Mouse (Mus musculus): ENCODE data around the gene Tmem101.
A peak's percentile ranks its signal among the peaks of the same experiment; 100 is the strongest.

Gene Tmem101

GRCm38 (mm10) chr11:102147213-102147989, 8.8 kb downstream of the Tmem101 start:
- no peak for DNase-seq (ENCODE audit: low spot score)

GRCm38 (mm10) chr11:102146531-102146930, 9.7 kb downstream of the Tmem101 start:
- DNase-seq (ENCODE audit: low spot score) = no peak

- no peak for DNase-seq (ENCODE audit: low spot score)
Observed at GRCm38 (mm10) chr11:102146005-102146404, 10.2 kb downstream of the Tmem101 start.

- DNase-seq (ENCODE audit: low spot score) = no peak
Observed at GRCm38 (mm10) chr11:102145471-102146001, 10.7 kb downstream of the Tmem101 start, which contains the start of gene Nags. Gene Nags (plus strand): TSS chr11:102145513.

- no peak for DNase-seq (ENCODE audit: low spot score)
Observed at GRCm38 (mm10) chr11:102144957-102145470, 11.2 kb downstream of the Tmem101 start.

DNA sequence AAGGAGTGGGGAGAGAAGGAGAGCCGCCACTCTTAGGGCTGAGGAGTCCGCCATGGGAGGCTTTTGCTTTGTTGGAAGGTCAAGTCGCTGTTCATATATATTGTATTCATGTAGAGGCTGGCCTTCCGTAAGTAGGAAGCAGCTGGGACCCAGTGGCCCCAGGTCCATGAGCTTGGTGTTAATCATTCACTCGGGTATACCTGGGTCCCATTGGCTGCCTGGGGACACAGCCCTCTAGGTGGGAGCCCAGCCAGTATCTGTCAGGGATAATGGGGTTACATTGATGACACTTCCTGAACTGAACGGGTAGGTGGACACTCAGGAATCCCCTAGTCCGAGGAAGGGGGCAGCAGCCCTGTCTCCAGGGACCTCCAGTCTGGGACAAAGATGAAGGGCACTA, 13.8 kb downstream of the Tmem101 start:
- no peak for DNase-seq (ENCODE audit: low spot score)

DNA sequence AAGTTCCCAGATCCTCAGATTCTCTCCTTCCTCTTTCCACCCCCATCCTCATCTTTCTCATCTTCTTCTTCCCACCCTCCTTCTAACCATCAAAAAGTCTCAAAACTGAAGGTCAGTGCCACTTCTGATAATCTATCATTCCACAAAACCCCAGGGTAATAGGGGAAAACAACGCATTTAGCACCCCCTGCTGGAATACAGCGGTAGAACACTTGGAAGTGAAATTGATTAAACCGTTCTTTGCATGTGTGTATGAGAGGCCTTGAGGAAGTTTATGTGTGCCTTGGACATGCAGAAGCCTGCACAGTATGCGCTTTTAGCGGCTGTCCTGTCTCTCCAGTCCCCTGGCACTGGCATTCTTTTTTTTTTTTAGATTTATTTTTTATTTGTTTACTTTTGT, 15.7 kb downstream of the Tmem101 start:
- DNase-seq (ENCODE audit: low spot score) = peak; percentile 75

- peak; percentile 78 for DNase-seq (ENCODE audit: low spot score)
Observed at GRCm38 (mm10) chr11:102138447-102138740, 17.8 kb downstream of the Tmem101 start.

- DNase-seq (ENCODE audit: low spot score) = peak; percentile 21
Observed at GRCm38 (mm10) chr11:102137625-102138446, 18.4 kb downstream of the Tmem101 start.

- peak; percentile 35 for DNase-seq (ENCODE audit: low spot score)
Observed at GRCm38 (mm10) chr11:102134516-102134915, 21.7 kb downstream of the Tmem101 start.

DNA sequence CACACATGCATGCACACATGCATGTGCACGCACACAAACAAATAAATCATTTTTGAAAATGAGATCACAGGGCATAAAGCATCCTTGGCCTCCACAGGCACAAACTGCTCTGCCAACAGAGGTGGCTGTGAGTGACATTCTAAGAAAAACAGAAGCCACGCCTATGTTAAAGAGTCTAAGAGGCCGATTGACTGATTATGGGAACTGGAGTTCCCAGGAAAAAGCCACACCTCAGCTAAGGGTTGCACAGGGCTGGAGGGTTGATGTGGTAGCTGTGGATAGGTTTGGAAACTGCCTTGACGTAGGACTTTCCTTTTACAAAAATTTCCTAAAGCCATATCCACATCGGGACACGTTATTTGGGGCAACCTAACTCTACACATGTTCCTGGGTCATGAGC, 38.8 kb downstream of the Tmem101 start:
- DNase-seq (ENCODE audit: low spot score) = no peak

GRCm38 (mm10) chr11:102116241-102116640, 40.0 kb downstream of the Tmem101 start:
- no peak for DNase-seq (ENCODE audit: low spot score)

GRCm38 (mm10) chr11:102111576-102111975, 44.6 kb downstream of the Tmem101 start:
- DNase-seq (ENCODE audit: low spot score) = no peak

DNA sequence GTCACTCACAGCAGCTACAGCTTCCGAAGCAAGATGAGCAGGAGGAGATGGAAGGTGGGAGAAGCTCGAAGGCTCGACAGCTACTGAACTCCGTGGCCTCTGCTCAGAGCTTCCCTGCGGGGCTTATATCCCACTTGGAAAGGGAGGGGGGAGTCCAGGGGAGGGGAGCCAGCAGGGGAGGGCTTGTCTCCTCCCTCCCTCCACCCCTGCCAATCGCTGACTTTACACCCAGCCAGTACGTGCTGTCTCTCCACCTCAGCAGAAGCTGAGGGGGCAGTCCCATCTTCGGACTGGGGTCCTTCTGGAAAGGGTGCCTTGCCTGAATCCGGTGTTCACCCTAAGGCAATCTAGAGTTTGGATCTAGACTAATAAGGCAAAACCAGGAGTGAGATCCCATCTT, 48.5 kb downstream of the Tmem101 start, which contains the start of gene Pyy:
Gene Pyy, minus strand, starts transcription at position 101 of the 400 bp plus-strand sequence.
- no peak for DNase-seq (ENCODE audit: low spot score)

DNA sequence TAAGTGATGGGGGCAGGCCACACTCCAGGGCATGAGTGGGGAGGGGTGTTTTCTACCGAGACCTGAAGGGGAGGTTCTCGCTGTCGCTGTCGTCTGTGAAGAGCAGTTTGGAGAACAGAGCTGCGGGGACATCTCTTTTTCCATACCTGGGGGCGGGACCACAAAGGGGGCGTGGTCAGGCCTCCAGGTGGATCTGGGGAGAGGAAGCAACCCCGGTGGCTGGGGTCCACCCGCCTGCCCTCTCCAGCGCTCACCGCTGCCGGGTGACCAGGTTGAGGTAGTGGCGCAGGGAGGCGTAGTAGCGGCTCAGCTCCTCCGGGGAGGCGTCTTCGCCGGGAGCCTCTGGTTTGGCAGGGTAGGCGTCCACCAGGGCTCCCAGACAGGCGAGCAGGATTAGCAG, 49.3 kb downstream of the Tmem101 start:
- no peak for DNase-seq (ENCODE audit: low spot score)
